Mouse (Mus musculus): ENCODE results near the gene Trp53. TPM values are rescaled to one million over a fixed set of nuclear protein-coding genes. Genes with fewer than 3 reads are reported as not detected.
A peak's percentile ranks its signal among the peaks of the same experiment; 100 is the strongest.

Trp53 gene
- total and polyA plus RNA-seq, 3 experiments = 76.4 to 212 TPM; not detected in 1

- H3K9ac ChIP-seq (ENCODE audit: control insufficient read depth, low read depth, low read length, poor library complexity, severe bottlenecking) = no peak overlapping the region
- peaks cover 14 to 50% of the 10 kb centered on the region in 2 experiments for H3K36me3 ChIP-seq (ENCODE audit: control insufficient read depth in 1 of 2, insufficient read depth in 2 of 2, low read length in 2 of 2)
- H3K4me1 ChIP-seq (ENCODE audit: control insufficient read depth in 1 of 2, insufficient read depth in 2 of 2, low read length in 2 of 2) = peaks cover 17 to 40% of the 10 kb centered on the region in 2 experiments
- H3K27me3 ChIP-seq (ENCODE audit: control insufficient read depth in 1 of 2, insufficient read depth in 2 of 2, low read length in 2 of 2) = no peaks in the 10 kb centered on the region
- H3K27ac ChIP-seq (ENCODE audit: control insufficient read depth, low read depth, low read length) = peak overlapping the region; percentile 53
- H3K9me3 ChIP-seq (replicated peaks; ENCODE audit: insufficient read depth, low read length) = no peaks in the 10 kb centered on the region
- peak; percentile 78 for DNase-seq (ENCODE audit: low read depth, low spot score)
- no peaks in the 10 kb centered on the region for H3K79me2 ChIP-seq (ENCODE audit: control insufficient read depth, insufficient read depth, low read length, poor library complexity)
- H3K4me3 ChIP-seq (ENCODE audit: control insufficient read depth in 1 of 2, insufficient read depth in 1 of 2, low read depth in 2 of 2, low read length in 2 of 2) = no peak overlapping the region
- TF ChIP-seq HCFC1 (IDR thresholded peaks at IDR 0.05; ENCODE audit: low read depth, low read length) = 0 out of 2 replicates have a peak, but pooled peaks have one; percentile 37
- TF ChIP-seq USF2 (IDR thresholded peaks at IDR 0.05; ENCODE audit: borderline replicate concordance in 1 of 2, insufficient read depth in 1 of 2, low read depth in 1 of 2, low read length in 2 of 2) = no peak
- no peak for TF ChIP-seq POLR2AphosphoS5 (IDR thresholded peaks at IDR 0.05; ENCODE audit: borderline replicate concordance, low read depth, low read length)
- TF ChIP-seq UBTF (IDR thresholded peaks at IDR 0.05; ENCODE audit: borderline replicate concordance, insufficient read depth, low read depth, low read length) = no peak
- TF ChIP-seq CHD1 (IDR thresholded peaks at IDR 0.05; ENCODE audit: low read depth, low read length) = no peak
- TF ChIP-seq USF1 (IDR thresholded peaks at IDR 0.05; ENCODE audit: low read depth, low read length) = no peak
- TF ChIP-seq POLR2AphosphoS2 (IDR thresholded peaks at IDR 0.05; ENCODE audit: low read length) = no peak
- no peak for TF ChIP-seq RCOR1 (IDR thresholded peaks at IDR 0.05; ENCODE audit: low read depth, low read length)
- TF ChIP-seq BHLHE40 (IDR thresholded peaks at IDR 0.05; ENCODE audit: borderline replicate concordance, low read depth, low read length) = 0 out of 2 replicates have a peak, but pooled peaks have one; percentile 14
- TF ChIP-seq RAD21 (IDR thresholded peaks at IDR 0.05; ENCODE audit: low read depth, low read length) = no peak
- TF ChIP-seq ZMIZ1 (IDR thresholded peaks at IDR 0.05; ENCODE audit: low read depth, low read length) = no peak
- no peak for TF ChIP-seq MEF2A (IDR thresholded peaks at IDR 0.05; ENCODE audit: extremely low read depth, insufficient replicate concordance, low read depth, low read length, poor library complexity, severe bottlenecking)
- no peak; the same call in 1 of the 2 replicates for TF ChIP-seq MAX (IDR thresholded peaks at IDR 0.05; ENCODE audit: low read length)
- no peak for TF ChIP-seq SMC3 (IDR thresholded peaks at IDR 0.05; ENCODE audit: low read depth, low read length)
- TF ChIP-seq GABPA (IDR thresholded peaks at IDR 0.05; ENCODE audit: low read depth, low read length) = no peak
- no peak for TF ChIP-seq KAT2A (conservative IDR thresholded peaks at IDR 0.05; ENCODE audit: low read depth, low read length)
- TF ChIP-seq NELFE (IDR thresholded peaks at IDR 0.05; ENCODE audit: low read depth, low read length) = no peak
- TF ChIP-seq TCF12 (IDR thresholded peaks at IDR 0.05; ENCODE audit: low read depth, low read length) = no peak
- TF ChIP-seq SIN3A (IDR thresholded peaks at IDR 0.05; ENCODE audit: low read length) = peak; percentile 44; the same call in 1 of the 2 replicates
- TF ChIP-seq CHD2 (IDR thresholded peaks at IDR 0.05; ENCODE audit: low read length) = no peak
- peak; percentile 82 for TF ChIP-seq GATA1 (IDR thresholded peaks at IDR 0.05; ENCODE audit: low read depth, low read length)
- no peak for TF ChIP-seq ZC3H11A (IDR thresholded peaks at IDR 0.05; ENCODE audit: low read depth, low read length)
- no peak for TF ChIP-seq MAFK (IDR thresholded peaks at IDR 0.05; ENCODE audit: borderline replicate concordance, low read depth, low read length)
- peak; percentile 65 for TF ChIP-seq ZNF384 (IDR thresholded peaks at IDR 0.05; ENCODE audit: low read depth, low read length)
- TF ChIP-seq CTCF (IDR thresholded peaks at IDR 0.05 in 2 of 3, conservative IDR thresholded peaks at IDR 0.05 in 1 of 3; ENCODE audit: control insufficient read depth in 1 of 3, insufficient read depth in 1 of 3, low read depth in 2 of 3, low read length in 3 of 3, poor library complexity in 1 of 3, severe bottlenecking in 1 of 3) = no peak
- TF ChIP-seq TBP (IDR thresholded peaks at IDR 0.05; ENCODE audit: low read depth, low read length) = no peak
- no peak for TF ChIP-seq ELF1 (IDR thresholded peaks at IDR 0.05; ENCODE audit: low read depth, low read length)
- no peak for TF ChIP-seq E2F4 (IDR thresholded peaks at IDR 0.05; ENCODE audit: borderline replicate concordance, low read depth, low read length)
- TF ChIP-seq ZKSCAN1 (IDR thresholded peaks at IDR 0.05; ENCODE audit: low read depth, low read length) = no peak
- TF ChIP-seq TAL1 (IDR thresholded peaks at IDR 0.05; ENCODE audit: low read length) = no peak
- no peak for TF ChIP-seq JUND (IDR thresholded peaks at IDR 0.05; ENCODE audit: low read depth, low read length)
- TF ChIP-seq MYC (IDR thresholded peaks at IDR 0.05; ENCODE audit: low read depth, low read length) = 0 out of 2 replicates have a peak, but pooled peaks have one; percentile 12
- 0 out of 4 replicates have a peak, but pooled peaks of 1 of the 2 experiments have one; percentile 19 for TF ChIP-seq POLR2A (IDR thresholded peaks at IDR 0.05; ENCODE audit: control insufficient read depth in 1 of 2, insufficient read depth in 1 of 2, low read depth in 1 of 2, low read length in 2 of 2, poor library complexity in 1 of 2)
- no peak for TF ChIP-seq NRF1 (IDR thresholded peaks at IDR 0.05; ENCODE audit: insufficient read depth, low read depth, low read length, poor library complexity, severe bottlenecking)
- peak; percentile 42 to 64; a peak in 3 of 4 replicates for TF ChIP-seq EP300 (IDR thresholded peaks at IDR 0.05; ENCODE audit: low read depth in 1 of 2, low read length in 2 of 2)
- no peak for TF ChIP-seq MYB (IDR thresholded peaks at IDR 0.05; ENCODE audit: low read depth, low read length)
- TF ChIP-seq ETS1 (IDR thresholded peaks at IDR 0.05; ENCODE audit: low read depth, low read length) = no peak
- no peak; the same call in 1 of the 2 replicates for TF ChIP-seq MAZ (IDR thresholded peaks at IDR 0.05; ENCODE audit: low read depth, low read length)
Measured at GRCm38 (mm10) chr11:69592799-69593198, 12.6 kb downstream of the Trp53 start.

All from MEL (cell line).